Mouse (Mus musculus) gastrocnemius, postnatal 4 days (tissue): ENCODE data around the gene Lrwd1. TPM values are rescaled to one million over a fixed set of nuclear protein-coding genes. Genes with fewer than 3 reads are reported as not detected.

Experiments used
- DNase-seq, 2 experiments: peaks; one replicate each; pipeline ENCODE4 v3.0.0; 2021 to 2022; ENCODE audit warnings: low spot score in 2 of 2, mixed read lengths in 2 of 2
- microRNA-seq: library from miRNA; unstranded; fragments of <30 nt; microRNA quantifications from one replicate; pipeline ENCODE4 v1.2.0, GENCODE M21; 2021
- total RNA-seq, 2 experiments: library from RNA; stranded (reverse); gene quantifications; 2 replicates each; pipeline ENCODE4 v1.2.3; 2021

Gene Lrwd1
- total RNA-seq, 2 experiments from 2014 or later = 10.2 to 11.7 TPM

DNA sequence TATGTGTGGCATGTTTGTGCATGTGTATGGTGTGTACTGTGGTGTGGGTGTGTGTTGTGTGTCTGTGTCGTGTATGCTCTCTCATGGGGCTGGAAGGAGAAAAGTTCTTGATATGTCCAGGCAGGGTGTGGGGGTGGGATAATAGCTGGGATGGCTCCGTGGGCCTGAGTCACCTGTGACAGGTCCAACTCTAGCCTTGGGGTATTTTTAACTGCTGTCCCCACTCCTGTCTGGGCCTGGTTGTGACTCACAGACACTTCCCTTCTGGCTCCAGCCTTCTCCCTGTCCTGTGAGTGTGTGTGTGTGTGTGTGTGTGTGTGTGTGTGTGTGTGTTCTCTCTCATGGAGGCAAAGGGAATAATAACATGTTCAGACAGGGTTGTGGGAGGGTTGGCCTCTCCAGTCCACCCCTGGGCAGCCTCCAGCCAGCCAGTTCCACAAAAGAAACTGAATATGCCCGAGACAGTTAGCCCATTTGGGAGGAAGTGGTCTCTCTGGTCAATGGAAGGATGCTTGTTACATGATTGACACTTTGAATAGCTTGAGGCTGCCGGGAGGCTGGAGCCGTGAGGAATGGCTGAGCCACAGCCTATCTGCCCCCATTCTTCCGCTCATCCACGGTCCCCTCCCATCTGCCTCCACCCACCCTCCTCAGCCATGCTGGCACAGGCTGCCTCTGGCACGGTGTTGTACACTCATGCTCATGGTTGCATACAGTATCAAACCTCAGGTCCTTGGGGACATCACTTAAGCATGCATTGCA lies 41.4 kb downstream of the Lrwd1 start:
- no peak for DNase-seq

DNA sequence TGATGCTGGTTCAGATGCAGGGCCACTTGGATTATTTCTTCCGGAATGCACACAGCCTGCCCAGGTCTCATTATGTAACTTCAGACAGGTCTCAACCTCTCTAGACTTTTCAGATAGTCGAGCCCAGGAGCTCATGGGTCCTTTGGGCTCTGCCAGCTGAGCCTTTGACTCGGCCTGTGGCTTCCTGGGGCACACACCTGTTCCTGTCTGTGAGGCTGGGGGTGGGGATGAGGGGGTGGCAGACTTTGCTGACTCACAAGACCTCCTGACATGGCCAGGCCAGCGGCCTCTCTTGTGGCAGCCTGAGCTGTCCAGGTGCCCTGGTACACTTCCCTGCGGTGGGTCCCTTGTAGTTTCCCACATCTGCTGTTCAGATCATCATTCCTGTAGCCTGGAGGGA lies 43.9 kb downstream of the Lrwd1 start:
- no peak for DNase-seq

DNA sequence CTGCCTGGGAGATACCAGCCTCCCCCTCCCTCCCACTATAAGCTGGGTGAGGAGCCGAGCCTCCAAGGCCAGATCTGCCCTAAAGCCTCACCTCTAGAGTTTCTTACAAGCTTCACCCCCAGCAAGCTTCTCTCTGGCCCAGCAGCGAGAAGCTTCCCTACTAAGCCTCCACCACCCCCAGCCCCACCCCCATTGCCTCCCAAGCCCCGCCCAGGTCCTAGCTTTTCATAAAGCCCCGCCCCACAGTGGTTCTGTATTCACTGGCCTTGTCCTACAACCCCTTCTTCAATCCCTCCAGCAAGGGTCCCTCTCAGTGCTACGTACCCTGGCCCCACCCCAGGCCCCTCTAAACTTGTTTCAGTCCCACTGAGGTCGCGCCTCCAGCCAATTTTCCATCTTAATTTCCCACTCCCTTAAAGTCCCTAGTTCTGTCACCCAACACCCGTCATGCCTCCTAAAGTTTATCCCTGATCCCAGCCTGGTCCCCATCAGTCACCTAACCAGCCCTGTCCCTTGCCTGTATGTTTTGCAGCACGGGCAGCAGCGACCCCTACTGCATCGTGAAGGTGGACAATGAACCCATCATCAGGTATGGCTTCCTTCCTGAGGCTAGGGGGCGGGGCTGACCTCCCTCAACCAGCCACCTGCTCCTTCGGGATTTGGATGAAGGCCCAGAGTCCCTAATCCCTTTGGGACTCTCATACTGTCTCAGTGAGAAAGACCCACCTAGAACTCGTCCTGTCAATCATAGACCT lies 46.9 kb downstream of the Lrwd1 start:
- DNase-seq = no peak

DNA sequence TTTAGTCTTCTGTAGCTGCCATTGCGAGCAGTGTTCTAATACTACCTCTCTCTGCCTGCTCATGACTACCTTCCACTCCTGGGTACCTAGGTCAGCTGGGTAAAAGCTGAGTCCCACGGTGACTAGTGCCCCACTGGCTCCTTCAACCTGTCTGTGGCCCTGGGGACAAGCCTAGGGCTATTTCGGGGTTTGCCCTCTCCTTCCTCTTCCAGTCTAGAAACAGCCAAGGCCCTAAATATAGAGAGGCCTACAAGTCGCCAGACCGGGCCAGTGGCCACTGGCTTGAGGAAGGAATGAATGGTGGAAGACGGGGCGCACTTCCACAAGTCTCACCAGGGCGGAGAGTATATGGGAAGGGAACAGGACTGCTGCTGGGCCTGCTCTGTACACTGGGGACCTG lies 49.6 kb downstream of the Lrwd1 start:
- DNase-seq = no peak

DNA sequence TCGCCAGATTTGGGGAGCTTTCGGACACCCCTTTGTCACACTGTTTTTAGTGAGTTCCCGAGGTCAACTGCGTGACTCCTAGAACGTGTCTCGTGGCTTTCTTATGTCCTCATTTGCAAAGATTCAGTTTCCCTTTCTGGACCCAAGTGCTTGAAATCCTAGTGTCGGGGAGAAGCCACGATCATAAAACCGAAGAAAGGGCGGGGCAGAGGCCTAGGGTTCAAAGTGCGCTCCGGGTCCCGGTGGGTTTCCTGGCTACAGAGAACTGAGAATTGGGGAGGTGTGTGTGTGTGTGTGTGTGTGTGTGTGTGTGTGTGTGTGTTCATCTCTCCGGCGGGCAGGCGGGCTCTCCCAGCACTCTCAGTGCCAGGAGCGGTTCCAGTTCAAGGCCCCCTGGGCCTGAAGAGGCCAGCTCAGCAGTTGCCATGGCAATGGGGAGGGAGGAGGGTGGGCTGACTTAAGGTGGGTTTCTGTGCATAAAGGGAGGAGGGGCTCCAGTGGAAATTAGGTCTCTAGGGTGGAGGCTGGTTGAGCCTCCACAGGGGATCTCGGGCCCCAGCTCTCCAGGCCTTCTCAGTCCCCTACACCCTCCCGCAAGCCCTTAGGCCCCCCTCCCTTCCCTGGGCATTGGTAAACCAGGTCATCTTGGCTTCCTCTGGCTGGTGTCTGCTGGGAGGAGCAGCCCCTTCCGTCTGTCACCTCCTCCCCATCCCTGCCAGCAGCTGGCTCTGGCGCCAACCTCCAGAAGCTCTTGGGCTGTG lies 50.8 kb downstream of the Lrwd1 start:
- DNase-seq = no peak

DNA sequence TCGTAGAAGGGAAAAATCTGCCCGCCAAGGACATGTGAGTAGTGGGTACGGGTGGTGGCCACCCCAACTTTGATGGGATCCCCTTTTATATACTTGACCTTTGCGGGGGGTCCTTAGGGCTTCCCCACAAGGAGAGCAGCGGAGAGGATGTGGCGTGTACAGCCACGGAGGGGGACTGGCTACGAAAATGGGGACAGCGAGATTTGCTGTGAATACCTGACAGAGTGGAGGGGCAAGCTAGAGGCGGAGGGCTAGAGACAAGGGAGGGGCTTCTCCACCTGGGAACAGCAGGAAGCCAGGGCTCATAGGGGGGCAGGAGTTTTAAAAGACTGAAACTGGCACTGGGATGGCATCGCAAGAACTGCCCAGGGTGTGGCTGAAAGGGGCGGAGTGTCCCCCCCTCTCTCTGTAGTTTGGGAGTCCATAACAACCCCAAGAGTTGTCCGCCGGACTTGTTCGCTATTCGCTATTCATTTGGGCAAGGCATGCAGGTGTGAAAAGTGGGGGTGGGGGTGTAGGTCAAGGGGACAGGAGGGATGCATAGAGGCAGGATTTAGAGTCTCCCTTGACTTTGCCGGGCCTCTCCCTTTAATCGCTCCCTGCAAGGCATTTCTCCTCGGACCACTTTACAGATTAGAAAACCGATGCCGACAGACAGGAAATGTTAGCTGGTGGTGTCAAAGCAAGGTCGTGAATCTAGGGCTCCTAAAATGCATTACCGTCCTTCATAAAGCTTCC lies 51.6 kb downstream of the Lrwd1 start:
- no peak for DNase-seq

DNA sequence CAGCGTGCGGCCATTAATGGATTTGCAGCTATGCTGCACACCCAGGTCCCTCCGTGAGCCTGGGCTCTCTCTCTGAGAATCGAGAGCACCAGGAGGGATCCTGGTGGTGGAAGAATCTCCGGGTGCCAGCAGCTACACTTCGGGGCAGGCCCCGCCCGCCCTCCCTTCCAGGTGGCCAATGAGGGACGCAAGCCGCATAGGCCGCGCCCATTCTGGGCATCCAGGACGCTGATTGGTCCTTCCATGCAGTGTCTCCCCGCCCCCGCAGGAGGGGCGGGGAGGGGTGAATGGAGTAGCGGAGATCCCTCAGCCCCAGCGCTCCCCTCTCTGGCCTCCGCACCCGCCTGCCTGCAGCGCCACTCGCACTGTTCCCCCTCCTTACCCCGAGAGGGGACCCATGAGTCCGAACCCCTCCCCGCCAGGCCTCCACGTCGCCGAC lies 52.2 kb downstream of the Lrwd1 start, which contains the start of gene Rasa4:
Gene Rasa4, plus strand, starts transcription at position 248 of the 439 bp plus-strand sequence.
- peak; percentile 89 to 92 for DNase-seq

DNA sequence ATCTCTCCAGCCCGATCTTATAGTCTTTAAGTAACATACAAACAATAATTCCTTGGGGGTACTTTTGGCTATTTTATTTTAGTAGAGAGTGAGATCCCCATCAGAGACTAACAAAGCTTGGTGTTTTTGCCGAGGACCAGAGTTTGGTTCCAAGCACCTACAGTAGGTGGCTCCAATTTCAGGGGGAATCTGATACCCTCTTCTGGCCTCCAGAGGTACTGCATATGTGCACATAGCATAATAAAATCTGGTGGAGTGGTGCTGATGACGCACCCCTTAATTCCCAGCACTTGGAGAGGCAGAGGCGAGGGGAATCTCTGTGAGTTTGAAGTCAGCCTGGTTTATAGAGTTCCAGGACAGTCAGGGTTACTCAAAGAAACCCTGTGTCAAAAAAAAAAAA lies 53.5 kb downstream of the Lrwd1 start:
- no peak for DNase-seq

DNA sequence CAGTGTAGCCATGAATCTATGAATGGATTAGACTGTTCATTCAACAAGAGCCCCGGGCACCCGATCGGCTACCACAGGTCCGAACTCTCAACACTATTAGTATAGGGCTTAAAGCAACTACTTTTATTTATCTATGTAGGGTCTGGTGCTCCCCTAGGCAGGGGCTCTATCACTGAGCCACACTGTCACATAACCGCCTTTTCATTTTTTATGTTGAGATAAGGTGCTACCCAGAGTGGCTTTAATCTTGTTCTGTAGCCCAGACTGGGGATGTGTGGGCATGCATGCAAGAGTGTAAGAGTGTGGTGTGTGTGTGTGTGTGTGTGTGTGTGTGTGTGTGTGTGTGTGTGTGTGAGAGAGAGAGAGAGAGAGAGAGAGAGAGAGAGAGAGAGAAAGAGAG lies 57.7 kb downstream of the Lrwd1 start:
- no peak for DNase-seq

DNA sequence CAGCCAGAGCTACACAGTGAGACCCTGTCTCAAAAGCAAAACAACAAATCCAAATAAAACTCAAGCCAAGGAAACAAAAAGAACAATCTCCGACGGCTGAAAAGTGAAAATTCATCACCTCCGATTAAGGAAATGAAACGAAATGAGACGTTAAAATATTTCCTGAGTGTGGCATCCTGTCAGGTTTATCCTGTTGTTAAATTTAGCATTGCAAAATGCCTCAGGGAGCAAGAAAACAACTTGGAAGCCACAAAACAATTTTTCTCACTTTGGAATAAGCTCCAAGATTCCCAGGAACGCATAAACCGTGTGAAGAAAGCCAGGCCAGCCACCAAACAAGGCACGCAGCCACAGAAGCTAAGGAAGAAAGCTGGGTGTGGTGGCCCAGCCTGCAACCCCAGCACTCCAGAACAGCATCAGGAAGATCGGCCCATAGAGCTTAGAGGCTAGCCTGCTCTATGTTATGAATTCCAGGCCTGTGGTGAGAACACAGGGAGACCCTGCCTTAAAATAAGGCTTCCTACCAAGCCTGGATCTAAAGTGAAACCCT lies 58.8 kb downstream of the Lrwd1 start:
- DNase-seq = no peak

DNA sequence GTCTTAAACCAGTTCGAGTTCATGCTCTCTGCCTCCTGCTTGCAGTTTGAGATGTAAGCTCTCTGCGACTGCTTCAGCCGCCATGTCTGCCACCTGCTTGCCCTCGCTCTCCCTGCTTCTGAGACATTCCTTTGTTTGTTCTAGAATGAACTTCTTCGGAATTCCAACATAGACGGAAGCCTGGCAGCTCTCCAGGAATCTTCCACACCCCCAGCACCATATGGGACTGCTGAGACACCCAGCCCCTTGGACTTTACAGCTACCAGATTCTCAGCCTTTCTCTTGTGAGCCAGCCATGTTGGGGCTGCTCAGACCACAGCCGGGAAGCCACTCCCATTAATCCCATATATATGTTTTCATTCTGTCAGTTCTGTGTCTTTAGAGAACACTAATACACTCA lies 59.6 kb downstream of the Lrwd1 start:
- peak in 1 of 2 experiments; percentile 40 for DNase-seq

DNA sequence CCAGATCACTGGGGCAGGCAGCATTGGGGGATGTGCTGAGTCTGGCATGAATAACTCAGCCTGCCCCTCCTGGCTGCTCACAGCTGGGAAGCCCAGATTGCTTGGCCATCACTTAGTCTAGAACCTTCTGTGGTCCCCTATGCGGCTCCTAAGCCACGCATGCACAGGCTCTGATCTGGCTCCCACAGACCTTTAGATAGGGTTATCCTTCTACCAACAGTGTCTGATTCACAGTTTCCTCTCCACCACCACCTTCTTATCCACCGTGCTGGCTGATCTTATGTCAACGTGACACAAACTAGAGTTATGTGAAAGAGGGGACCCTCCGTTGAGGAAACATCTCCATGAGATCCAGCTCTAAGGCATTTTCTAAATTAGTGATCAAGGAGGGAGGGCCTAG lies 60.8 kb downstream of the Lrwd1 start:
- no peak for DNase-seq

DNA sequence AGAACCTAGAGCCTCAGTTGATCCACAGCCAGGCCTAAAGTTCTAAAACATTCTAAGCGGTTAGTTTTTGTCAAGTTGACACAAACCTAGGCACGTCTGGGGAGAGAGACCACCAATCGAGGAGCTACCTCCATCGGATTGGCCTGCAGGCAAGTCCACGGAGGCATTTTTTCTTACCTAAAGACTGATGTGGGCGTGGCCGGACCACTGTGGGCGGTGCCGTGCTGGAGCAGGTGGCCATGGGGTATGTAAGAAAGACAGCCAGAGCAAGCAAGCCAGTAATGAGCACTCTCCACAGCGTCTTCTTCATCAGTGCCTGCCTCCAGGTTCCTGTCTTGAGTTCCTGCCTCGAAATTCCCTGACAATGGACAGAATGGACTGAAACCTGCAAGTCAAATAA lies 62.3 kb downstream of the Lrwd1 start:
- DNase-seq = no peak

DNA sequence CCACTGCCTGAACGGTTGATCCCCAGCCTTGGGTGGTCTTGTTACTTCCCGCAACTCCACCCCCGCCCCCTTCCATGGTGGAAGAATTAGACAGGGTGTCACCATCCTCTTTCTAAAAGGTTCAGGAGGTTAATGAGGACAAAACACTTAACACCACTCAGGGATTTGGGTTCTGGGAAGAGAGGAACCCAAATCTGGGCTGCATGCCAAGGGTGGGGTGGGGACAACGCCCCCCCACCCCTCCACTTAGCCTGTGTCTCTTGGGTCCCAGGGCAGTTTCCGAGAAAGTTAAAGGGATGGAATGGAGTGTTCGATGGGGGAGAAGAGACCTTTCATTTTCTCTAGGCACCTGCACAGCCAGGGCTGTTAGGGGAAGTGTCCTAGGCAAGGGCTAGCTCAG lies 62.8 kb downstream of the Lrwd1 start:
- DNase-seq = no peak

Small RNA genes within 50 kb of the gene (microRNA-seq; reads per million reads assigned to microRNA genes)
- not detected for gene Mir7035

Other genes with a start within 250 kb of the Lrwd1 start
- 100 to 1,000 TPM; 499 to 513 TPM for gene Hspb1, start 248.2 kb downstream of the Lrwd1 start, total RNA-seq
- gene Ywhag, start 201.5 kb downstream of the Lrwd1 start, total RNA-seq = 100 to 1,000 TPM; 340 to 349 TPM
- gene Ssc4d, start 161.5 kb downstream of the Lrwd1 start, total RNA-seq = 1 to 10 TPM; 1.3 to 1.6 TPM
- gene Zp3, start 156.0 kb downstream of the Lrwd1 start, total RNA-seq = not detected
- gene Dtx2, start 141.3 kb downstream of the Lrwd1 start, total RNA-seq = 10 to 100 TPM; 12.9 to 14.4 TPM
- under 1 TPM; 0.10 to 0.23 TPM for gene Upk3b, start 97.6 kb downstream of the Lrwd1 start, total RNA-seq
- gene Upk3bl, start 81.6 kb downstream of the Lrwd1 start, total RNA-seq = under 1 TPM; 0.26 to 0.66 TPM
- 1 to 10 TPM; 7.4 TPM for gene Rasa4, start 52.2 kb downstream of the Lrwd1 start, total RNA-seq
- gene Polr2j, start 19.4 kb downstream of the Lrwd1 start, total RNA-seq = 10 to 100 TPM; 81.3 to 86.7 TPM
- 1 to 10 TPM; 8.4 to 8.6 TPM for gene Alkbh4, start 72 bp upstream of the Lrwd1 start, total RNA-seq
- gene Orai2, start 34.6 kb upstream of the Lrwd1 start, total RNA-seq = 1 to 10 TPM; 8.3 to 9.6 TPM
- 10 to 100 TPM; 35.3 to 38.3 TPM for gene Prkrip1, start 62.9 kb upstream of the Lrwd1 start, total RNA-seq
- 10 to 100 TPM; 19.5 to 19.6 TPM for gene Sh2b2, start 110.5 kb upstream of the Lrwd1 start, total RNA-seq